Mouse (Mus musculus): ENCODE results near the gene Pmpca. TPM values are rescaled to one million over a fixed set of nuclear protein-coding genes. Genes with fewer than 3 reads are reported as not detected.

Pmpca gene
- total and polyA plus RNA-seq, 2 experiments = 38.2 to 52.0 TPM

DNA sequence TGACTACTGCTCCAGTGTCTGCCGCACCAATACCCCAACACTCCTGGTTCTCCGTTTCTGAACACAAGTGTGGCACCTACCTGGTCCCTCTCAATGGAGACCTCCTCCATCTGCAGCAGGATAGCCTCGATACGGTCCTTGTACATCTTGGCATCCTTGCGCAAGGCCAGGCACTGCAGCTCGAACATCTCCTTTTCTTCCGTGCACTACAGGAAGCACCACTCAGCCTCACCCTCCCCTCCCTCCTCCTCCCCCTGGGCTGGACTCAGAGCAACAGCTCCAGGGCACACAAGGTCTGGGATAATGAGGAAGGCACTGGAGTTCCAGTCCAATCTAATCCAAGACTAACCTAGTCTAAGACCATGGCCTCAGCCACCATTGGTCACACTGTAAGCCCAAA, 32.5 kb upstream of the Pmpca start:
- WGBS = 79% methylated on average over 7 of the region's 7 CpGs
- H3K79me2 ChIP-seq (ENCODE audit: control insufficient read depth, insufficient read depth, low read length) = peaks cover 4% of the 10 kb centered on the region; the same call in 1 of the 2 replicates
- no peak for TF ChIP-seq CTCF (IDR thresholded peaks at IDR 0.05; ENCODE audit: low read depth, low read length)
- TF ChIP-seq POLR2A (IDR thresholded peaks at IDR 0.05; ENCODE audit: extremely low read depth, insufficient read depth, low read length) = no peak
- no peak overlapping the region for H3K9ac ChIP-seq (ENCODE audit: low read depth, low read length)
- H3K4me3 ChIP-seq (ENCODE audit: insufficient read depth, low read depth, low read length) = no peak overlapping the region
- H3K4me1 ChIP-seq (ENCODE audit: control insufficient read depth, insufficient read depth, low read length) = peaks cover 6% of the 10 kb centered on the region; the same call in 1 of the 2 replicates
- H3K36me3 ChIP-seq (ENCODE audit: control insufficient read depth, insufficient read depth, low read length) = no peaks in the 10 kb centered on the region
- no peak for DNase-seq (ENCODE audit: extremely low read depth, low read depth, low spot score)
- no peak overlapping the region for H3K27ac ChIP-seq (replicated peaks; ENCODE audit: insufficient read depth, low read depth, low read length)
- H3K27me3 ChIP-seq (ENCODE audit: control insufficient read depth, insufficient read depth, low read length) = no peaks in the 10 kb centered on the region

DNA sequence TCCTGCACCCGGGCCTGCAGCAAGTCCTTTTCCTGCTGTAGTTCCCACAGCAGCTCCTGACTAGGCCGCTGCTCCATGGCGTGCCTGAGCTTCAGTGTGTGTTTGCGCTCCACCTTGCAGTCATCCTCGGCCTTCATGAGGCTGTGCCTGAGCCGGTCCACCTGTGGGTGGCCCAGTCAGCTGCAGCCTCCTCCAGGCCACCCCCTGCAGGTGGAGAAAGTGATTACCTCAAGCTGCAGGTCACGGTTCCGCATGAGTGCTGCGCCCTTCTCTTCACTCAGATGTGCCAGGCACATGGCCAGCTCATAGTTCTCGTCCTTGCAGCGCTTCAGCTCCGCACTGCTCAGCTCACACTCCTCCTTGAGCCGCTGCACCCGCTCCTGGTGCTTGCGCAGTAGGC, 31.7 kb upstream of the Pmpca start:
- no peaks in the 10 kb centered on the region for H3K36me3 ChIP-seq (ENCODE audit: control insufficient read depth, insufficient read depth, low read length)
- no peaks in the 10 kb centered on the region for H3K27me3 ChIP-seq (ENCODE audit: control insufficient read depth, insufficient read depth, low read length)
- DNase-seq (ENCODE audit: extremely low read depth, low read depth, low spot score) = no peak
- 71% methylated on average over 15 of the region's 15 CpGs for WGBS
- no peak overlapping the region for H3K9ac ChIP-seq (ENCODE audit: low read depth, low read length)
- H3K4me3 ChIP-seq (ENCODE audit: insufficient read depth, low read depth, low read length) = no peak overlapping the region
- peaks cover 5% of the 10 kb centered on the region; the same call in 1 of the 2 replicates for H3K4me1 ChIP-seq (ENCODE audit: control insufficient read depth, insufficient read depth, low read length)
- H3K27ac ChIP-seq (replicated peaks; ENCODE audit: insufficient read depth, low read depth, low read length) = no peak overlapping the region
- TF ChIP-seq CTCF (IDR thresholded peaks at IDR 0.05; ENCODE audit: low read depth, low read length) (no peak), POLR2A (IDR thresholded peaks at IDR 0.05; ENCODE audit: extremely low read depth, insufficient read depth, low read length) (no peak)
- peaks cover 1% of the 10 kb centered on the region; the same call in 1 of the 2 replicates for H3K79me2 ChIP-seq (ENCODE audit: control insufficient read depth, insufficient read depth, low read length)

DNA sequence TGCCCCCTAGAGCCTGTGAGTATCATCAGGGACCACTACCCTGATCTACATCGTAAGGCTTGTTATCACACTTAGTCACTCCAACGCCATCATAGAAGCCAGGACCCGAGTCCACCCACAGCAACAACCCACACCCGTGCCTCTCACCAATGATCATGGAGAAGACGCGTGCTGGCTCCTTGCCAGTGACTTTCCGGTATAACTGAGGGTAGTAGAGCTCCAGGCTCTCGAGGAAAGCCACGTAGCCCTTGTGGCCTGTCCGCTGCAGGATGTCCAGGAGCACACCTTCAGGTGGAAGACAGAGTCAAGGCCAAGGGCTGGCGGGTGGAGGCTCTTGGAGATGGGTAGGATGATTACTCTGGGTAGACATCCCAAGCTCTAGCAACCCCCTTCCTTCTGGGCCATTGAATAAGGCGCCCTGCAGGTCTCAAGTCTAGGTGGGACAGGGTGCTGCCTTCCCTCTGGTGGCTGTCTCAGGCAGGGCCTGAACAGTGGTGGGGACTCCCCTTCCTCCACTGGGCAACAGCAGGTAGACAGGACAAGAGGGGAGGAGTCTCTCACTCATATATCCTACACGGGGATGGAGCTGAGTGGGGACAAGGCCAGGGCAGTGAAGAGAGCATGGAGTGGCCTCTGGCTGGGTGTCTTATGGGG, 30.3 kb upstream of the Pmpca start:
- DNase-seq (ENCODE audit: extremely low read depth, low read depth, low spot score) = no peak
- 86% methylated on average over 13 of the region's 13 CpGs for WGBS
- H3K36me3 ChIP-seq (ENCODE audit: control insufficient read depth, insufficient read depth, low read length) = no peaks in the 10 kb centered on the region
- no peaks in the 10 kb centered on the region for H3K79me2 ChIP-seq (ENCODE audit: control insufficient read depth, insufficient read depth, low read length)
- no peak overlapping the region for H3K9ac ChIP-seq (ENCODE audit: low read depth, low read length)
- H3K27ac ChIP-seq (replicated peaks; ENCODE audit: insufficient read depth, low read depth, low read length) = no peak overlapping the region
- no peaks in the 10 kb centered on the region for H3K4me1 ChIP-seq (ENCODE audit: control insufficient read depth, insufficient read depth, low read length)
- no peaks in the 10 kb centered on the region for H3K27me3 ChIP-seq (ENCODE audit: control insufficient read depth, insufficient read depth, low read length)
- no peak overlapping the region for H3K4me3 ChIP-seq (ENCODE audit: insufficient read depth, low read depth, low read length)
- TF ChIP-seq CTCF (IDR thresholded peaks at IDR 0.05; ENCODE audit: low read depth, low read length) (no peak), POLR2A (IDR thresholded peaks at IDR 0.05; ENCODE audit: extremely low read depth, insufficient read depth, low read length) (no peak)

DNA sequence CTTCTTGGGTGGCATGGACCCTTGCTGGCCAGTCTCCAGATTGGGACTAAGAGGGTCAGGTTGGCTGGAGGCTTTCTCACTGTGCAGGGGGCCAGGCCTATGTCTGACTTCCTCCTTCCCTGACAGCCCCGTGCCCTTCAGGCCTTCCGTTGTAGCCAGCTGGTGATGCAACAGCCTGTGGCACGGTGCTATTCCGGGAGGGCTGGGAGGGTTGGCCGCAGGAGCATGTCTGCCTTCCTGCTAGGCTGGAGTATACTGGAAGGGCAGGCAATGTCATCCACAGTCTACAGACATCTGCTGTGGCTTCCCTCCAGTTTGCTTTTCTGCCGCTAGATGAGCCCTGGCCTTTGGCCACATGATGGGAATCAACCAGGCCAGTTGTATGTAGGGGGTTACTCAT, 29.2 kb upstream of the Pmpca start:
- WGBS = 55% methylated on average over 6 of the region's 6 CpGs
- H3K4me3 ChIP-seq (ENCODE audit: insufficient read depth, low read depth, low read length) = no peak overlapping the region
- no peaks in the 10 kb centered on the region for H3K36me3 ChIP-seq (ENCODE audit: control insufficient read depth, insufficient read depth, low read length)
- no peak overlapping the region for H3K9ac ChIP-seq (ENCODE audit: low read depth, low read length)
- H3K27ac ChIP-seq (replicated peaks; ENCODE audit: insufficient read depth, low read depth, low read length) = no peak overlapping the region
- DNase-seq (ENCODE audit: extremely low read depth, low read depth, low spot score) = no peak
- H3K4me1 ChIP-seq (ENCODE audit: control insufficient read depth, insufficient read depth, low read length) = no peaks in the 10 kb centered on the region
- H3K27me3 ChIP-seq (ENCODE audit: control insufficient read depth, insufficient read depth, low read length) = no peaks in the 10 kb centered on the region
- H3K79me2 ChIP-seq (ENCODE audit: control insufficient read depth, insufficient read depth, low read length) = no peaks in the 10 kb centered on the region
- TF ChIP-seq CTCF (IDR thresholded peaks at IDR 0.05; ENCODE audit: low read depth, low read length) (no peak), POLR2A (IDR thresholded peaks at IDR 0.05; ENCODE audit: extremely low read depth, insufficient read depth, low read length) (no peak)

DNA sequence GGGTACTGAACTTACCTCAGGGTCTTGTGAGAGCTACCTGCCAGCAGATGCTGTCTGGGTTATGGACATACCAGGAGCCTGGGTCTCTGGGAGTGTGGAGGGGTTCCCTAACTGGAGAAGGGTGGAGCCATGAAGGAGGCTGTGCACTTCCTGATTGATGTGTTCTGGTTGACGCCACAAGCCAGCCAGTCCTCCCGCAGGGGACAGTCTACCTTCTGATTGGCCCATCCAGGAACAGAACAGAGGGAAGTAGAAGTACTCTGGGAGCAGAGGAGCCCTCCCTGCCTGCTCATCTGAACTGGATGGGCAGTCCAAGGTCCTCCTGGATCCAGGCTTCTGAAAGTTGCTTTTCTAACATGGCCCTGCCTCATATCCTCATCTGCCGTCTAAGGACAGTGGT, 28.4 kb upstream of the Pmpca start, which contains the start of gene Card9:
Gene Card9, minus strand, starts transcription at position 147 of the 400 bp plus-strand sequence.
- 65% methylated on average over 3 of the region's 3 CpGs for whole genome bisulfite sequencing
- H3K79me2 ChIP-seq (ENCODE audit: control insufficient read depth, insufficient read depth, low read length) = no peaks in the 10 kb centered on the region
- no peaks in the 10 kb centered on the region for H3K27me3 ChIP-seq (ENCODE audit: control insufficient read depth, insufficient read depth, low read length)
- peak; percentile 16 for DNase-seq (ENCODE audit: extremely low read depth, low read depth, low spot score)
- H3K4me1 ChIP-seq (ENCODE audit: control insufficient read depth, insufficient read depth, low read length) = no peaks in the 10 kb centered on the region
- no peak within 1 kb of the TSS for H3K4me3 ChIP-seq (ENCODE audit: insufficient read depth, low read depth, low read length)
- H3K36me3 ChIP-seq (ENCODE audit: control insufficient read depth, insufficient read depth, low read length) = no peaks in the 10 kb centered on the region
- no peak for TF ChIP-seq POLR2A (IDR thresholded peaks at IDR 0.05; ENCODE audit: extremely low read depth, insufficient read depth, low read length)
- no peak for TF ChIP-seq CTCF (IDR thresholded peaks at IDR 0.05; ENCODE audit: low read depth, low read length)
- no peak within 1 kb of the TSS for H3K27ac ChIP-seq (replicated peaks; ENCODE audit: insufficient read depth, low read depth, low read length)
- H3K9ac ChIP-seq (ENCODE audit: low read depth, low read length) = no peak within 1 kb of the TSS

DNA sequence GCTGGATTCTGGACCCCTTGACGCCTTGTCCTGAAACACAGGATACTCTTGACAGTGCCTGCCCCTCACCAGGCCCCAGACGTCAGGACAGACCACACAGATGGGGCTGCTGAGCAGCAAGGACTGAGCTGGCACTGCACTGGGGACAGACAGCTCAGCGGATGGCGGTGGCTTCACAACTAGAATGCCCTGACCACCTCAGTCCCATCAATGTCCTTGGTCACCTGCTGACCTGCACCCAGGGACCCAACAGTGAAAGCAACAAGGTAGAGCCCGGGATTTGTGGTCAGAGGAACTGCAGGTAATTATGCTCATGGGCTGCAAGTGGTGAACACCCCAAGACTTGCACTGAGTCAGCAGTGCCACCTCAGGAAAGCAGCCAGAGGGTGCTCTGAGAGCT, 26.1 kb upstream of the Pmpca start:
- Histone ChIP-seq H3K27me3 (ENCODE audit: control insufficient read depth, insufficient read depth, low read length) (no peaks in the 10 kb centered on the region), H3K79me2 (ENCODE audit: control insufficient read depth, insufficient read depth, low read length) (no peaks in the 10 kb centered on the region), H3K4me3 (ENCODE audit: insufficient read depth, low read depth, low read length) (no peak overlapping the region), H3K27ac (replicated peaks; ENCODE audit: insufficient read depth, low read depth, low read length) (no peak overlapping the region), H3K4me1 (ENCODE audit: control insufficient read depth, insufficient read depth, low read length) (no peaks in the 10 kb centered on the region), H3K9ac (ENCODE audit: low read depth, low read length) (no peak overlapping the region), H3K36me3 (ENCODE audit: control insufficient read depth, insufficient read depth, low read length) (peaks cover 3% of the 10 kb centered on the region; the same call in 1 of the 2 replicates)
- WGBS = 94% methylated on average over 5 of the region's 5 CpGs
- no peak for DNase-seq (ENCODE audit: extremely low read depth, low read depth, low spot score)
- TF ChIP-seq POLR2A (IDR thresholded peaks at IDR 0.05; ENCODE audit: extremely low read depth, insufficient read depth, low read length) (no peak), CTCF (IDR thresholded peaks at IDR 0.05; ENCODE audit: low read depth, low read length) (no peak)
